Mouse (Mus musculus): ENCODE results near the gene Cpsf7. TPM values are rescaled to one million over a fixed set of nuclear protein-coding genes. Genes with fewer than 3 reads are reported as not detected.

Cpsf7 gene
- polyA plus RNA-seq, 1 experiment from 2014 or later = 39.2 TPM

DNA sequence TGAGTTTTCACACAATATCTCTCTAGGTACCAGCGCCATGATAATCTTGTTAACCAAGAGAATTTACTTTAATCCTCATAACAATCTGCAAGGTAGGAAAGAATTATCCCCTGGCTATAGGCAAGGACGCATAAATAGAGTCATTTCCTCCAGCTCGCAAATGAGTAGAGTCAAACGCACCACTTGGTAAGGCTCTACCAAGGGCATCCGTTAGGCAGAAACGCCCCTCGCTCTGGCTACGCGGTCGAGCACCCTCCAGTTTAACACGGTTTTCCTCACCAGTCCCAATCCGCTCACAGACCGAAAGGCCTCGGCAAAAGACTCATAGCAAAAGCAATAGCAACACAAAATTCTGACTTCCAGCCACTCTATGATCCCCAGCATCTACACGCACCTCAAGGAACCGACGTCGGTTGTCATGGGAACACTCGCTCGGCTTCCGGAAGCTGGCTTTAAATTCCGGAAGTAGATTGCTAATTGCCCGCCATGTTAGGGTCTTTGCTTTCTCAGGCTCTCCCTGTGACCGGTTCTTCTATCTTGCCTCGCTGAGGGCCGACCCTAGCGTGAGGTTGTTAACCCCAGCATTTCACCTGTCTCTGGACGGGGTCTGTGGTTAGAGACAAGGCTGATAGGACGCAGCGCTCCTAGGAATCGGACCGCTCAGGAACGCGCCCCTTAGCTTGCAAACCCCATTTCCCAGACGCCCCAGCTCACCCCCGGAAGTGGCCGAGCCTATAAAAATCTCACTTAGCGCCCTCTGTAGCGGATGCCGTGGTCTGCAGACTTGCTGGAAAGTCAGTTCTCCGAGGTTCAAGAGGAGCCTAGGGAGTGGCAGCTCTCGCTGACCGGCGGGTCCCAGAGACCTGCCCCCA lies 51.9 kb downstream of the Cpsf7 start, which contains the start of the genes Cyb561a3 and Tmem138:
Cyb561a3 (plus strand) TSS at position 483 of the 872 bp plus-strand sequence.
Tmem138 (minus strand) TSS at position 673 of the 872 bp plus-strand sequence.
- Histone ChIP-seq H3K4me2 (ENCODE audit: low read depth, low read length) (peak within 1 kb of the TSS; percentile 91), H3K4me3 (replicated peaks; ENCODE audit: low read length) (peak within 1 kb of the TSS; percentile 86), H3K9me3 (replicated peaks; ENCODE audit: control insufficient read depth, low read length) (no peaks in the 10 kb centered on the region), H3K27ac (ENCODE audit: low read length) (peak within 1 kb of the TSS; percentile 89), H3K27me3 (ENCODE audit: control insufficient read depth, insufficient read depth, low read length) (no peaks in the 10 kb centered on the region), H3K9ac (ENCODE audit: low read length) (peak within 1 kb of the TSS; percentile 89), H3K36me3 (ENCODE audit: control insufficient read depth, insufficient read depth, low read length) (peaks cover 3% of the 10 kb centered on the region; the same call in 1 of the 2 replicates), H3K4me1 (ENCODE audit: control insufficient read depth, insufficient read depth, low read length) (peaks cover 11% of the 10 kb centered on the region)
- under 1% methylated on average over 44 of the region's 44 CpGs for WGBS
- ATAC-seq (ENCODE audit: insufficient read depth, low FRiP score) = peak; percentile 97

DNA sequence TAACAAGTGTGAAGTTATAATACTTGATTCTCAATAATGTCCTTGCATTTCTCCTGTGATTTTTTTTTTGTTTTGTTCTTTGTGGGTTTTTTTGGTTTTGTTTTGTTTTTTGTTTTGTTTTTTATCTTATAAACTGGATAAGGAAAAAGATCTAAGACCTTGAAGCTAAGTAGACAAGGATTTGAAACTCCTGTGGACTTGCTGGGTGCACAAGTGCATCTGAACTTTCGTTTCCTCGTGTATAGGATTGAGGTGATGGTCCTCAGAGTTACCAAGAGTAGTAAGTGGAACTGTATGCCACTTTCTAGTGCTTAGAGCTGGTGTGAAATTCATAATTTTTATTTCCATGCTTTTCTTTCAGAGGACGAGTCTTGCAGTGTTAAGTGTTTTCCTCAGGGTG lies 55.0 kb downstream of the Cpsf7 start:
- Histone ChIP-seq H3K4me1 (ENCODE audit: control insufficient read depth, insufficient read depth, low read length) (peaks cover 11% of the 10 kb centered on the region), H3K9me3 (replicated peaks; ENCODE audit: control insufficient read depth, low read length) (no peaks in the 10 kb centered on the region), H3K27ac (ENCODE audit: low read length) (no peak overlapping the region), H3K36me3 (ENCODE audit: control insufficient read depth, insufficient read depth, low read length) (no peaks in the 10 kb centered on the region), H3K9ac (ENCODE audit: low read length) (no peak overlapping the region), H3K27me3 (ENCODE audit: control insufficient read depth, insufficient read depth, low read length) (no peaks in the 10 kb centered on the region), H3K4me3 (replicated peaks; ENCODE audit: low read length) (no peak overlapping the region), H3K4me2 (ENCODE audit: low read depth, low read length) (no peak overlapping the region)
- ATAC-seq (ENCODE audit: insufficient read depth, low FRiP score) = no peak
- 80% methylated on average over 3 of the region's 3 CpGs for WGBS

GRCm38 (mm10) chr19:10580761-10581160 lies 55.7 kb downstream of the Cpsf7 start:
- Histone ChIP-seq H3K4me2 (ENCODE audit: low read depth, low read length) (no peak overlapping the region), H3K27ac (ENCODE audit: low read length) (no peak overlapping the region), H3K36me3 (ENCODE audit: control insufficient read depth, insufficient read depth, low read length) (no peaks in the 10 kb centered on the region), H3K4me3 (replicated peaks; ENCODE audit: low read length) (no peak overlapping the region), H3K9me3 (replicated peaks; ENCODE audit: control insufficient read depth, low read length) (no peaks in the 10 kb centered on the region), H3K4me1 (ENCODE audit: control insufficient read depth, insufficient read depth, low read length) (peaks cover 11% of the 10 kb centered on the region), H3K9ac (ENCODE audit: low read length) (no peak overlapping the region), H3K27me3 (ENCODE audit: control insufficient read depth, insufficient read depth, low read length) (no peaks in the 10 kb centered on the region)
- WGBS = 79% methylated on average over 3 of the region's 3 CpGs
- ATAC-seq (ENCODE audit: insufficient read depth, low FRiP score) = no peak

DNA sequence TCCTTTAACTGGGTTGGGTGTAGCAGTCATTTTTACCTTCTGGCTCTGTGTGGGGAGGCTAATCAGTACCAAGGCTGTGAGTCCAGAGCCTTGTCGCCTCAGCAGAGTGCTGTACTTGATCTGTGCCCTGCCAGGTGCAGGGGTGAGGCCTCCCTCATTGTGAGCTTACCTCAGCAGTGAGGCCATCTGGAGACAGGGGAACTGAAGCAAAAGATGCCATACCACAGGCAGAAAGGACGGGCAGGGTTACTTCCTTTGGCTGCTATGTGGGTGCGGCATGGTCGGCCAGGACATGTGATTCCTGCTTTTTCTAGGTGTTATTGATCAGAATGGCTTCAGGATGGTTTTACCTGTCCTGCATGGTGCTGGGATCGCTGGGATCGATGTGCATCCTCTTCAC lies 56.9 kb downstream of the Cpsf7 start:
- H3K4me2 ChIP-seq (ENCODE audit: low read depth, low read length) = no peak overlapping the region
- 86% methylated on average over 6 of the region's 6 CpGs for WGBS
- H3K36me3 ChIP-seq (ENCODE audit: control insufficient read depth, insufficient read depth, low read length) = no peaks in the 10 kb centered on the region
- no peak overlapping the region for H3K4me3 ChIP-seq (replicated peaks; ENCODE audit: low read length)
- no peak overlapping the region for H3K9ac ChIP-seq (ENCODE audit: low read length)
- H3K27ac ChIP-seq (ENCODE audit: low read length) = no peak overlapping the region
- H3K9me3 ChIP-seq (replicated peaks; ENCODE audit: control insufficient read depth, low read length) = no peaks in the 10 kb centered on the region
- peaks cover 7% of the 10 kb centered on the region; the same call in 1 of the 2 replicates for H3K4me1 ChIP-seq (ENCODE audit: control insufficient read depth, insufficient read depth, low read length)
- ATAC-seq (ENCODE audit: insufficient read depth, low FRiP score) = no peak
- H3K27me3 ChIP-seq (ENCODE audit: control insufficient read depth, insufficient read depth, low read length) = no peaks in the 10 kb centered on the region

- Histone ChIP-seq H3K27ac (ENCODE audit: low read length) (no peak overlapping the region), H3K9me3 (replicated peaks; ENCODE audit: control insufficient read depth, low read length) (no peaks in the 10 kb centered on the region), H3K4me1 (ENCODE audit: control insufficient read depth, insufficient read depth, low read length) (0 out of 2 replicates have a peak, but pooled peaks cover 1% of the 10 kb centered on the region), H3K4me3 (replicated peaks; ENCODE audit: low read length) (no peak overlapping the region), H3K36me3 (ENCODE audit: control insufficient read depth, insufficient read depth, low read length) (no peaks in the 10 kb centered on the region), H3K27me3 (ENCODE audit: control insufficient read depth, insufficient read depth, low read length) (no peaks in the 10 kb centered on the region), H3K4me2 (ENCODE audit: low read depth, low read length) (no peak overlapping the region), H3K9ac (ENCODE audit: low read length) (no peak overlapping the region)
- ATAC-seq (ENCODE audit: insufficient read depth, low FRiP score) = no peak
- WGBS = 63% methylated on average over 7 of the region's 7 CpGs
These were observed 58.6 kb downstream of the Cpsf7 start for GRCm38 (mm10) chr19:10583550-10584146.

- no peaks in the 10 kb centered on the region for H3K9me3 ChIP-seq (replicated peaks; ENCODE audit: control insufficient read depth, low read length)
- H3K9ac ChIP-seq (ENCODE audit: low read length) = no peak overlapping the region
- no peaks in the 10 kb centered on the region for H3K36me3 ChIP-seq (ENCODE audit: control insufficient read depth, insufficient read depth, low read length)
- H3K27ac ChIP-seq (ENCODE audit: low read length) = no peak overlapping the region
- peak; percentile 25; the same call in 1 of the 2 replicates for ATAC-seq (ENCODE audit: insufficient read depth, low FRiP score)
- H3K4me1 ChIP-seq (ENCODE audit: control insufficient read depth, insufficient read depth, low read length) = no peaks in the 10 kb centered on the region
- H3K27me3 ChIP-seq (ENCODE audit: control insufficient read depth, insufficient read depth, low read length) = no peaks in the 10 kb centered on the region
- no peak overlapping the region for H3K4me2 ChIP-seq (ENCODE audit: low read depth, low read length)
- WGBS = 68% methylated on average over 8 of the region's 8 CpGs
- no peak overlapping the region for H3K4me3 ChIP-seq (replicated peaks; ENCODE audit: low read length)
These were observed 60.0 kb downstream of the Cpsf7 start for GRCm38 (mm10) chr19:10585112-10585511.

DNA sequence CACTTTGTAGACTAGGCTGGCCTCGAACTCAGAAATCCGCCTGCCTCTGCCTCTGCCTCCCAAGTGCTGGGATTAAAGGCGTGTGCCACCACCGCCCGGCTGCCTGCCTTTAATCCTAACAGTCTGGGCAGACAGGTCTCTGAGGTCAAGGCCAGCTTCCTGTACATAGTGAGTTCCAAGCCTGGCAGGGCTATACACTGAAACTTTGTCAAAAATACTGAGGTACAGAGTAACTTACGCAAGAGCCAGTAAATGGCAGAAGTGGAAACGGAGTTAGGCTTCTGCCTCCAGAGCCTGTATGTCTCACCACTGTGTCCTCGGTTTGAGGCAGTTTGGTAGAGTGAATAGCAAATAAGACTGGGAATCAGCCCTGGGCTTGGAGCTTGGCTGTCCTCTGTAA lies 62.2 kb downstream of the Cpsf7 start:
- no peaks in the 10 kb centered on the region for H3K36me3 ChIP-seq (ENCODE audit: control insufficient read depth, insufficient read depth, low read length)
- H3K4me1 ChIP-seq (ENCODE audit: control insufficient read depth, insufficient read depth, low read length) = no peaks in the 10 kb centered on the region
- H3K4me3 ChIP-seq (replicated peaks; ENCODE audit: low read length) = no peak overlapping the region
- H3K27me3 ChIP-seq (ENCODE audit: control insufficient read depth, insufficient read depth, low read length) = no peaks in the 10 kb centered on the region
- H3K27ac ChIP-seq (ENCODE audit: low read length) = no peak overlapping the region
- no peaks in the 10 kb centered on the region for H3K9me3 ChIP-seq (replicated peaks; ENCODE audit: control insufficient read depth, low read length)
- 84% methylated on average over 8 of the region's 8 CpGs for WGBS
- H3K4me2 ChIP-seq (ENCODE audit: low read depth, low read length) = no peak overlapping the region
- no peak overlapping the region for H3K9ac ChIP-seq (ENCODE audit: low read length)
- no peak for ATAC-seq (ENCODE audit: insufficient read depth, low FRiP score)

- no peak for ATAC-seq (ENCODE audit: insufficient read depth, low FRiP score)
- Histone ChIP-seq H3K4me2 (ENCODE audit: low read depth, low read length) (no peak overlapping the region), H3K9ac (ENCODE audit: low read length) (no peak overlapping the region)
These were observed 64.2 kb downstream of the Cpsf7 start for GRCm38 (mm10) chr19:10589127-10589857.

More at GRCm38 (mm10) chr19:10589127-10589857, 64.2 kb downstream of the Cpsf7 start:
- Histone ChIP-seq H3K9me3 (replicated peaks; ENCODE audit: control insufficient read depth, low read length) (no peaks in the 10 kb centered on the region), H3K4me3 (replicated peaks; ENCODE audit: low read length) (no peak overlapping the region), H3K4me1 (ENCODE audit: control insufficient read depth, insufficient read depth, low read length) (no peaks in the 10 kb centered on the region), H3K36me3 (ENCODE audit: control insufficient read depth, insufficient read depth, low read length) (no peaks in the 10 kb centered on the region), H3K27ac (ENCODE audit: low read length) (no peak overlapping the region), H3K27me3 (ENCODE audit: control insufficient read depth, insufficient read depth, low read length) (no peaks in the 10 kb centered on the region)
- 65% methylated on average over 5 of the region's 5 CpGs for WGBS
